In genomic region chr13:43627922-43628321, GRCm38 (mm10) we compare ENCODE assay signal across 27 mouse cellular contexts. TPM values are rescaled to one million over a fixed set of nuclear protein-coding genes. Genes with fewer than 3 reads are reported as not detected.
A peak's percentile ranks its signal among the peaks of the same experiment; 100 is the strongest.
DNase-seq lines count a peak whose midpoint lies in the region; ATAC-seq lines count a peak whose summit lies in the region.
"Had no signal": no experiment of that assay in that cellular context is flagged by ENCODE, and none has a peak within 500 bp of the region (broad histone marks: within the 10 kb centered on the region; RNA-seq: fewer than 3 reads in every experiment).

No protein-coding gene starts in this region.

- H3K9me3 ChIP-seq in kidney, embryonic 14.5 days (ENCODE audit: control insufficient read depth, low read length) = no peaks in the 10 kb centered on the region
- no peaks in the 10 kb centered on the region for H3K9me3 ChIP-seq in kidney, embryonic 16.5 days (ENCODE audit: low read length)
- no peaks in the 10 kb centered on the region for H3K9me3 ChIP-seq in forebrain, embryonic 15.5 days
- H3K9me3 ChIP-seq: embryonic facial prominence, embryonic 13.5 days; forebrain, embryonic 12.5 days; heart, embryonic 12.5 days; hindbrain, embryonic 12.5 days; limb, embryonic 10.5 days; liver, embryonic 15.5 days had no signal

- H3K27ac ChIP-seq in kidney, embryonic 14.5 days (ENCODE audit: low read depth, low read length) = no peak overlapping the region
- no peak overlapping the region for H3K27ac ChIP-seq in kidney, embryonic 16.5 days (ENCODE audit: low read length)
- H3K27ac ChIP-seq in forebrain, embryonic 15.5 days (replicated peaks) = no peak overlapping the region
- H3K27ac ChIP-seq: embryonic facial prominence, embryonic 13.5 days; forebrain, embryonic 12.5 days; hindbrain, embryonic 12.5 days; limb, embryonic 10.5 days; liver, embryonic 15.5 days; macrophage; midbrain, embryonic 10.5 days had no signal

- H3K27me3 ChIP-seq in kidney, embryonic 14.5 days (ENCODE audit: control insufficient read depth, insufficient read depth, low read length) = no peaks in the 10 kb centered on the region
- no peaks in the 10 kb centered on the region for H3K27me3 ChIP-seq in kidney, embryonic 16.5 days (ENCODE audit: insufficient read depth, low read length)
- H3K27me3 ChIP-seq in forebrain, embryonic 15.5 days = no peaks in the 10 kb centered on the region
- H3K27me3 ChIP-seq: embryonic facial prominence, embryonic 13.5 days; forebrain, embryonic 12.5 days; heart, embryonic 12.5 days; hindbrain, embryonic 12.5 days; liver, embryonic 15.5 days had no signal

- ATAC-seq in CD4-positive, CD25-positive, alpha-beta regulatory T cell, adult 4 months = peak; percentile 68
- no peak for ATAC-seq in kidney, embryonic 14.5 days (ENCODE audit: low FRiP score, low TSS enrichment)
- ATAC-seq in kidney, embryonic 16.5 days (ENCODE audit: low FRiP score, low TSS enrichment) = no peak
- no peak for ATAC-seq in forebrain, embryonic 15.5 days (replicated peaks)
- ATAC-seq: midbrain, embryonic 16.5 days had no signal

- no peak overlapping the region for H3K4me3 ChIP-seq in kidney, embryonic 14.5 days (ENCODE audit: low read length)
- no peak overlapping the region for H3K4me3 ChIP-seq in kidney, embryonic 16.5 days (ENCODE audit: low read length)
- H3K4me3 ChIP-seq in forebrain, embryonic 15.5 days = no peak overlapping the region
- H3K4me3 ChIP-seq: embryonic facial prominence, embryonic 13.5 days; erythroblast, embryonic 14.5 days; forebrain, embryonic 12.5 days; heart, embryonic 12.5 days; hindbrain, embryonic 12.5 days; limb, embryonic 10.5 days; liver, embryonic 15.5 days; midbrain, embryonic 10.5 days; myocyte had no signal

- no peaks in the 10 kb centered on the region for H3K4me1 ChIP-seq in kidney, embryonic 14.5 days (ENCODE audit: control insufficient read depth, insufficient read depth, low read length)
- no peaks in the 10 kb centered on the region for H3K4me1 ChIP-seq in kidney, embryonic 16.5 days (ENCODE audit: insufficient read depth, low read length)
- no peaks in the 10 kb centered on the region for H3K4me1 ChIP-seq in forebrain, embryonic 15.5 days
- H3K4me1 ChIP-seq: embryonic facial prominence, embryonic 13.5 days; forebrain, embryonic 12.5 days; heart, embryonic 12.5 days; hindbrain, embryonic 12.5 days; limb, embryonic 10.5 days; liver, embryonic 15.5 days; midbrain, embryonic 10.5 days had no signal

- no peaks in the 10 kb centered on the region for H3K36me3 ChIP-seq in kidney, embryonic 14.5 days (ENCODE audit: control insufficient read depth, insufficient read depth, low read length)
- no peaks in the 10 kb centered on the region for H3K36me3 ChIP-seq in kidney, embryonic 16.5 days (ENCODE audit: insufficient read depth, low read length)
- H3K36me3 ChIP-seq in forebrain, embryonic 15.5 days = no peaks in the 10 kb centered on the region
- H3K36me3 ChIP-seq: embryonic facial prominence, embryonic 13.5 days; forebrain, embryonic 12.5 days; heart, embryonic 12.5 days; hindbrain, embryonic 12.5 days; limb, embryonic 10.5 days; liver, embryonic 15.5 days; midbrain, embryonic 10.5 days had no signal

- H3K9ac ChIP-seq in kidney, embryonic 14.5 days (ENCODE audit: low read depth, low read length) = no peak overlapping the region
- no peak overlapping the region for H3K9ac ChIP-seq in kidney, embryonic 16.5 days (replicated peaks; ENCODE audit: low read length)
- H3K9ac ChIP-seq in forebrain, embryonic 15.5 days (replicated peaks) = no peak overlapping the region
- H3K9ac ChIP-seq: embryonic facial prominence, embryonic 13.5 days; forebrain, embryonic 12.5 days; heart, embryonic 12.5 days; hindbrain, embryonic 12.5 days; liver, embryonic 15.5 days had no signal

- 80% methylated on average over 5 of the region's 5 CpGs for WGBS in kidney, embryonic 14.5 days
- WGBS in kidney, embryonic 16.5 days = 69% methylated on average over 5 of the region's 5 CpGs
- 87% methylated on average over 5 of the region's 5 CpGs for WGBS in forebrain, embryonic 15.5 days

- no peak overlapping the region for H3K4me2 ChIP-seq in kidney, embryonic 14.5 days (replicated peaks; ENCODE audit: low read depth, low read length)
- no peak overlapping the region for H3K4me2 ChIP-seq in kidney, embryonic 16.5 days (replicated peaks; ENCODE audit: low read depth, low read length)
- H3K4me2 ChIP-seq in forebrain, embryonic 15.5 days (replicated peaks) = no peak overlapping the region
- H3K4me2 ChIP-seq: embryonic facial prominence, embryonic 13.5 days; forebrain, embryonic 12.5 days; heart, embryonic 12.5 days; hindbrain, embryonic 12.5 days; liver, embryonic 15.5 days had no signal

- peak; percentile 30 for DNase-seq in induced T-regulatory cell, adult 2 months (ENCODE audit: low read depth)
- peak; percentile 73 for DNase-seq in thymus, postnatal 0 days (ENCODE audit: low spot score)
- DNase-seq in adrenal gland, postnatal 14 days = no peak
- DNase-seq: adrenal gland, postnatal 36 days; cerebellum, adult 11 months; cerebellum, postnatal 10 days; heart, adult 11 months; heart, postnatal 10 days; kidney, adult 18-20 months; kidney, postnatal 10 days; liver; right cerebral cortex, adult 18-20 months had no signal

RNA-seq across cellular contexts. Expression of gene Rnf182, which starts 12.4 kb away (rescaled TPM):
- polyA plus RNA-seq in CD4-positive, CD25-positive, alpha-beta regulatory T cell, adult 4 months (2017; shearing (Covaris generic)) = not detected
- 0.10 and 0.33 TPM in 2 replicates for polyA plus RNA-seq in thymus, postnatal 0 days (2015; fragmentation: Nextera tagmentation; extraction: Ambion mirVana)
- polyA plus RNA-seq in kidney, embryonic 14.5 days (2014; fragmentation: Nextera tagmentation; extraction: Ambion mirVana) = 1.5 and 1.9 TPM in 2 replicates
- 1.6 and 3.2 TPM in 2 replicates for polyA plus RNA-seq in kidney, embryonic 16.5 days (2015; fragmentation: Nextera tagmentation; extraction: Ambion mirVana)
- 1.2 and 1.3 TPM in 2 replicates for total RNA-seq in adrenal gland, postnatal 14 days (2021)
- polyA plus RNA-seq in forebrain, embryonic 15.5 days (2015; fragmentation: Nextera tagmentation; extraction: Ambion mirVana) = 47.8 and 50.8 TPM in 2 replicates
- polyA plus RNA-seq: erythroblast, embryonic 14.5 days; liver, embryonic 15.5 days; macrophage; myocyte had no signal

Comparison
In these comparisons a context has a peak if more than half of its experiments do, and no peak if none do; other contexts are left out.
1. RNA of gene Rnf182, which starts 12.4 kb away (polyA plus RNA-seq): 47.8 to 50.8 TPM in forebrain, embryonic 15.5 days; 1.6 to 3.2 TPM in kidney, embryonic 16.5 days, 1.5 to 1.9 TPM in kidney, embryonic 14.5 days, 0.10 to 0.33 TPM in thymus, postnatal 0 days and not detected in CD4-positive, CD25-positive, alpha-beta regulatory T cell, adult 4 months; every median in the first group is over 10 times any median in the second.